Mouse (Mus musculus): ENCODE measurements around the gene Klk15.
"Not testable (repeated sequence)": the region's sequence is repeated elsewhere in the genome, so short reads cannot be mapped to it uniquely, and the experiment has no call there.

The Klk15 gene

DNA sequence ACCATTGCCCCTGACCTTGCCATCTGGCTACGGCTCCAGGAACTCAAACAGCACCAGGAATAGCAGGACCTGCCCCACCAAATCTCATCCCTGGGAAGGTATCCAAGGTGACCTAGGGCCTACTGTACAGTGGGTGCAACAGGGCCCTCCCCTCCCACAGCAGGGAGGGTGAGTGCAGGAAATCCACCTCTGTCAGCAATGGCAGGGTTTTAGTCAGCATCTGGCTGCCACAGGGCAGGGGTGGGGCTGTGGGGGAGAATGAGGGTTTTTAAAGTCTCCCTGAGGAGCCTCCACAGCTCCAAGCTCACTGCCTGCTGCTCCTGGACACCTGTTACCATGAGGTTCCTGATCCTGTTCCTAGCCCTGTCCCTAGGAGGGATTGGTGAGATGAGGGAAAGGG lies 42.2 kb downstream of the Klk15 start, which contains the start of gene Klk1b9:
Gene Klk1b9, plus strand, starts transcription at position 301 of the 400 bp plus-strand sequence.
- DNase-seq (ENCODE audit: low spot score in 2 of 2): not testable (repeated sequence)

- DNase-seq (ENCODE audit: low spot score in 2 of 2): no peak
These were observed 52.1 kb downstream of the Klk15 start for GRCm38 (mm10) chr7:43985657-43986056.
